Mouse (Mus musculus): ENCODE results near the gene Anapc11.

Gene Anapc11

DNA sequence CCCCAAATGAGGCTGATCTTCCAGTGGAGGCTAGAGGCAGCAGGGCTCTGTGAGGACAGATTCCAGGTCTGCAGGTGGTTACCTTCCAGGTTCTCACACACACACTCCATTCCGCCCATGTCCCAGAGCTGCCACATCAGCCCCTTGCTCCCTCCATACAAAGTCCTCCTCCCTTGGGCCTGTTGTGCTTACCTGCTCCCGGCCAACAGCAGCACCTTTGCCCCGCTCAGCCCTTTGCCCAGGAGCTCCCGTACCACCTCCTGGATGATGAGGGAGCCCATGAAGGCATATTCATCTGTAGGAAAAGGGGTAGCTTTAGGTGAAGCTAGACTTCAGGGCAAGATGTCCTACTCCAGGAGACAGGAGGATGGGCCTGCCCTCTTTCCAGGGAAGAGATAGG is 59.1 kb downstream of the Anapc11 start:
- DNase-seq (ENCODE audit: low read depth), result no peak
